Mouse (Mus musculus): ENCODE measurements at regions not wholly inside any gene's neighbourhood (a gene's known extent, or its start where the extent isn't known, plus 50 kb on each side); places are given as distances from the start of the nearest gene placed in this dataset.
A peak's percentile ranks its signal among the peaks of the same experiment; 100 is the strongest.

DNA sequence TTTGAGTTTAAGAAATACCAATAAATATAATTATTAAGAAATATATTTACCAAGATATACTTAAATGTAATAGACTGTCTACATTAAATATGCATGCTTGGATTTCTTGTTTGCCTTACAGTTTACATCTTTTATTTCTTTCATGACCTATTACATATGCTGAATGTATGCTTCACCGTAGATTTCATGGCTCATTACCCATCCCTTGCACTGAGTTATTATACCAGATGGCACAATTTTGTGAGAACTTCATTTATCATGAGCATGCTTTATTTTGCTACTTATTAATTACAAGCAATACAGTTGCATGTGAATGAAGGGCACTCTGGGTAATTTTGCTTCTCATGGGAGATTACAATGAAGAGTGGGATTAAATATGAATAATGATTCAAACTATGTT, 856.0 kb upstream of the Nectin3 start:
- Histone ChIP-seq H3K27me3 (ENCODE audit: insufficient read depth, low read length) (no peaks in the 10 kb centered on the region), H3K36me3 (ENCODE audit: insufficient read depth, low read length) (no peaks in the 10 kb centered on the region), H3K9me3 (ENCODE audit: low read length) (no peaks in the 10 kb centered on the region), H3K4me1 (ENCODE audit: insufficient read depth, low read length) (no peaks in the 10 kb centered on the region), H3K4me3 (ENCODE audit: low read length) (no peak overlapping the region), H3K9ac (replicated peaks; ENCODE audit: low read length) (no peak overlapping the region), H3K27ac (ENCODE audit: low read length) (no peak overlapping the region), H3K4me2 (replicated peaks; ENCODE audit: low read depth, low read length) (no peak overlapping the region)
- ATAC-seq (ENCODE audit: low FRiP score, low TSS enrichment): no peak
- WGBS: 54% methylated on average over 1 of the region's 1 CpGs

GRCm38 (mm10) chr16:47394398-47394797, 889.1 kb upstream of the Dppa4 start:
- H3K27ac ChIP-seq (ENCODE audit: low read length): no peak overlapping the region
- no peak overlapping the region for H3K4me3 ChIP-seq (ENCODE audit: low read length)
- no peaks in the 10 kb centered on the region for H3K4me1 ChIP-seq (ENCODE audit: insufficient read depth, low read length)
- 88% methylated on average over 1 of the region's 1 CpGs for WGBS
- no peak overlapping the region for H3K4me2 ChIP-seq (replicated peaks; ENCODE audit: low read depth, low read length)
- no peaks in the 10 kb centered on the region for H3K9me3 ChIP-seq (ENCODE audit: low read length)
- no peak for ATAC-seq (ENCODE audit: low FRiP score, low TSS enrichment)
- no peak overlapping the region for H3K9ac ChIP-seq (replicated peaks; ENCODE audit: low read length)
- no peaks in the 10 kb centered on the region for H3K36me3 ChIP-seq (ENCODE audit: insufficient read depth, low read length)
- H3K27me3 ChIP-seq (ENCODE audit: insufficient read depth, low read length): no peaks in the 10 kb centered on the region

DNA sequence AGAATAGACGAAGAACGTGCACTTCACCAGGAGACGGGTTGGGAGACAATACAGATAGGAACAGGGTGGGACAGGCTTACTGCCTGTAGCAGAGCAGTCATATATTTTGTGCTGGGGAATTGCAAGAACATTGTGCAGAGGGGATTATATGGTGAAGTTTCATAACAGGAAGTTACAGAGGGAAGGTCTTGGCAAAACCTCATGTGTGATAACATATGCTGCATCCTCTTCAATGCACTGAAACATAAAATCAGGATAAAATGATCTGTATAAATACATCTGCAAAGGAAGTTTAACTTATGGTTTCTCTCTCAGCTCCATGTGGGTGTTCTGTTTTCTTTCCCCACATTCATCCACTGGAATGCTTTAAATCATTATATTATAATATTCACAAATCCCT, 876.5 kb upstream of the Dppa4 start:
- H3K4me2 ChIP-seq (replicated peaks; ENCODE audit: low read depth, low read length): no peak overlapping the region
- 91% methylated on average over 3 of the region's 3 CpGs for WGBS
- H3K27ac ChIP-seq (ENCODE audit: low read length): no peak overlapping the region
- H3K9me3 ChIP-seq (ENCODE audit: low read length): no peaks in the 10 kb centered on the region
- no peaks in the 10 kb centered on the region for H3K36me3 ChIP-seq (ENCODE audit: insufficient read depth, low read length)
- ATAC-seq (ENCODE audit: low FRiP score, low TSS enrichment): no peak
- H3K4me3 ChIP-seq (ENCODE audit: low read length): no peak overlapping the region
- H3K4me1 ChIP-seq (ENCODE audit: insufficient read depth, low read length): no peaks in the 10 kb centered on the region
- no peak overlapping the region for H3K9ac ChIP-seq (replicated peaks; ENCODE audit: low read length)
- no peaks in the 10 kb centered on the region for H3K27me3 ChIP-seq (ENCODE audit: insufficient read depth, low read length)

GRCm38 (mm10) chr16:47418680-47419252, 864.8 kb upstream of the Dppa4 start:
- WGBS: 42% methylated on average over 3 of the region's 3 CpGs
- no peaks in the 10 kb centered on the region for H3K9me3 ChIP-seq (ENCODE audit: low read length)
- no peaks in the 10 kb centered on the region for H3K4me1 ChIP-seq (ENCODE audit: insufficient read depth, low read length)
- peak; percentile 87; the same call in 1 of the 2 replicates for ATAC-seq (ENCODE audit: low FRiP score, low TSS enrichment)
- no peak overlapping the region for H3K4me3 ChIP-seq (ENCODE audit: low read length)
- H3K9ac ChIP-seq (replicated peaks; ENCODE audit: low read length): no peak overlapping the region
- no peaks in the 10 kb centered on the region for H3K27me3 ChIP-seq (ENCODE audit: insufficient read depth, low read length)
- H3K27ac ChIP-seq (ENCODE audit: low read length): no peak overlapping the region
- no peak overlapping the region for H3K4me2 ChIP-seq (replicated peaks; ENCODE audit: low read depth, low read length)
- no peaks in the 10 kb centered on the region for H3K36me3 ChIP-seq (ENCODE audit: insufficient read depth, low read length)

- no peak overlapping the region for H3K4me3 ChIP-seq (ENCODE audit: low read length)
- WGBS: 88% methylated on average over 2 of the region's 2 CpGs
Observed at GRCm38 (mm10) chr16:47445083-47445482, 838.5 kb upstream of the Dppa4 start.

GRCm38 (mm10) chr16:47475441-47476081, 808.0 kb upstream of the Dppa4 start:
- Histone ChIP-seq H3K9me3 (ENCODE audit: low read length) (no peaks in the 10 kb centered on the region), H3K9ac (replicated peaks; ENCODE audit: low read length) (no peak overlapping the region), H3K4me3 (ENCODE audit: low read length) (no peak overlapping the region), H3K4me1 (ENCODE audit: insufficient read depth, low read length) (no peaks in the 10 kb centered on the region), H3K36me3 (ENCODE audit: insufficient read depth, low read length) (no peaks in the 10 kb centered on the region), H3K27ac (ENCODE audit: low read length) (no peak overlapping the region), H3K4me2 (replicated peaks; ENCODE audit: low read depth, low read length) (no peak overlapping the region), H3K27me3 (ENCODE audit: insufficient read depth, low read length) (no peaks in the 10 kb centered on the region)
- ATAC-seq (ENCODE audit: low FRiP score, low TSS enrichment): no peak
- 84% methylated on average over 9 of the region's 9 CpGs for WGBS

More at GRCm38 (mm10) chr16:47445083-47445482, 838.5 kb upstream of the Dppa4 start:
- no peak for ATAC-seq (ENCODE audit: low FRiP score, low TSS enrichment)
- Histone ChIP-seq H3K4me2 (replicated peaks; ENCODE audit: low read depth, low read length) (no peak overlapping the region), H3K9me3 (ENCODE audit: low read length) (no peaks in the 10 kb centered on the region), H3K36me3 (ENCODE audit: insufficient read depth, low read length) (no peaks in the 10 kb centered on the region), H3K9ac (replicated peaks; ENCODE audit: low read length) (no peak overlapping the region), H3K27ac (ENCODE audit: low read length) (no peak overlapping the region), H3K4me1 (ENCODE audit: insufficient read depth, low read length) (no peaks in the 10 kb centered on the region), H3K27me3 (ENCODE audit: insufficient read depth, low read length) (no peaks in the 10 kb centered on the region)

DNA sequence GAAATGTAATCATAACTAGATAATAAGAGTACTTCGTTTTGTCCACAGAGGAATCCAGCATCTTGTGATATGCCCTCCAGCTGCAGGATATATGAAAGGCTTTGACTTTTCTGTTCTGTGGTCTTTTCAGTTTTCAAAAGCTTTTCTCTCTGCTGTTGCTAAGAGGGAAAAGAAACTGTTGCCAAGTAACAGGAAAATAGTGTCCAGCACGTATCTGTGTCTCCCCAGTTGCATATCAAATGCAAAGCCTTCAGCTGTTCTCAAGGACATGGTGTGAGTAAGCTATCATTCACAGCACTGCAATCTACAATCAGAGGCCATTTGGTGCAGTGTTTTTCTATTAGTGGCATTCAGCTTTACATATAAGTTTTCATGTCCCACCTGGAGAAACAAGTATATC, 801.5 kb upstream of the Dppa4 start:
- H3K4me2 ChIP-seq (replicated peaks; ENCODE audit: low read depth, low read length): no peak overlapping the region
- H3K9me3 ChIP-seq (ENCODE audit: low read length): no peaks in the 10 kb centered on the region
- H3K9ac ChIP-seq (replicated peaks; ENCODE audit: low read length): no peak overlapping the region
- no peak overlapping the region for H3K4me3 ChIP-seq (ENCODE audit: low read length)
- H3K36me3 ChIP-seq (ENCODE audit: insufficient read depth, low read length): no peaks in the 10 kb centered on the region
- 69% methylated on average over 2 of the region's 2 CpGs for WGBS
- ATAC-seq (ENCODE audit: low FRiP score, low TSS enrichment): no peak
- H3K4me1 ChIP-seq (ENCODE audit: insufficient read depth, low read length): no peaks in the 10 kb centered on the region
- H3K27ac ChIP-seq (ENCODE audit: low read length): no peak overlapping the region
- H3K27me3 ChIP-seq (ENCODE audit: insufficient read depth, low read length): no peaks in the 10 kb centered on the region

DNA sequence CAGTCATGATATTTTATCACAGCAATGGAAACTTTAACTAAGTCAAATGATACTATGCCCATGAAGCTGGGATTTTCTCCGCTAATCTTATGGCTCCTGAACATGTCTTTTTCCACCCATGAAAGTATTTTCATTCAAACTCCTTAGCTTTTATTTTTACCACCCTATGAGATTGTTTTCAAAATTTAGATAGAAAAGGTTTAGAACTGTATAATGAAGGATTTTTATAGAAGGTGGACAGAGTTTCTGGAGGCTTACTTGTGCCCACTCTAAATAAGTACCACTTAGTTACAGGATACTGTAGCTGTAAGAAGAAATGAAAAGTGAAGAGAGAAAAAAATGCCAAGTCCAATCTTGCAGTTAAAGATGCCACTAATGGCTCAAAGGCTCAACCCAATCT, 795.0 kb upstream of the Dppa4 start:
- H3K4me1 ChIP-seq (ENCODE audit: insufficient read depth, low read length): no peaks in the 10 kb centered on the region
- H3K4me2 ChIP-seq (replicated peaks; ENCODE audit: low read depth, low read length): no peak overlapping the region
- H3K9me3 ChIP-seq (ENCODE audit: low read length): no peaks in the 10 kb centered on the region
- no peak for ATAC-seq (ENCODE audit: low FRiP score, low TSS enrichment)
- no peaks in the 10 kb centered on the region for H3K27me3 ChIP-seq (ENCODE audit: insufficient read depth, low read length)
- 98% methylated on average over 1 of the region's 1 CpGs for WGBS
- no peaks in the 10 kb centered on the region for H3K36me3 ChIP-seq (ENCODE audit: insufficient read depth, low read length)
- no peak overlapping the region for H3K4me3 ChIP-seq (ENCODE audit: low read length)
- H3K9ac ChIP-seq (replicated peaks; ENCODE audit: low read length): no peak overlapping the region
- H3K27ac ChIP-seq (ENCODE audit: low read length): no peak overlapping the region

DNA sequence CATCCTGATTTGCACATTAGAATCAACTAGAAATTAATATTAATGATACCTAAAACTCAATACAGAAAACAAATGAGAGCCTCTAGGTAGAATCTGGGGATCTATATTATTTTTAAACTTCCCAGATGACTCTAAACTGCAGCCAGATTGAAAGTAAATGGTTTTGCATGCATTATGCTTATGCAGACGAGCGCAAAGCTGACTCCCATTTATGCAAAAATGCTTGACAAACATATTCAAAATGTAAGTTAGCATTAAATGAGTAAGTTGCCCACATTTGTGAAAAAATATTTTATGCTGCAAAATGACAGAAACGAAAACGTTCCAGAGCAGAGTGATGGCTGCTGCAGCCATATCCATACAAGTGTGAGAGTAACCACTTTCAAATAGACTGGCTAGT, 757.7 kb upstream of the Dppa4 start:
- Histone ChIP-seq H3K4me2 (replicated peaks; ENCODE audit: low read depth, low read length) (no peak overlapping the region), H3K4me1 (ENCODE audit: insufficient read depth, low read length) (no peaks in the 10 kb centered on the region), H3K36me3 (ENCODE audit: insufficient read depth, low read length) (no peaks in the 10 kb centered on the region), H3K27me3 (ENCODE audit: insufficient read depth, low read length) (no peaks in the 10 kb centered on the region), H3K4me3 (ENCODE audit: low read length) (no peak overlapping the region), H3K9ac (replicated peaks; ENCODE audit: low read length) (no peak overlapping the region), H3K9me3 (ENCODE audit: low read length) (no peaks in the 10 kb centered on the region), H3K27ac (ENCODE audit: low read length) (no peak overlapping the region)
- WGBS: 93% methylated on average over 4 of the region's 4 CpGs
- no peak for ATAC-seq (ENCODE audit: low FRiP score, low TSS enrichment)

GRCm38 (mm10) chr16:47526613-47527012, 756.9 kb upstream of the Dppa4 start:
- Histone ChIP-seq H3K27me3 (ENCODE audit: insufficient read depth, low read length) (no peaks in the 10 kb centered on the region), H3K9ac (replicated peaks; ENCODE audit: low read length) (no peak overlapping the region), H3K4me3 (ENCODE audit: low read length) (no peak overlapping the region), H3K4me2 (replicated peaks; ENCODE audit: low read depth, low read length) (no peak overlapping the region), H3K27ac (ENCODE audit: low read length) (no peak overlapping the region), H3K9me3 (ENCODE audit: low read length) (no peaks in the 10 kb centered on the region), H3K36me3 (ENCODE audit: insufficient read depth, low read length) (no peaks in the 10 kb centered on the region), H3K4me1 (ENCODE audit: insufficient read depth, low read length) (no peaks in the 10 kb centered on the region)
- no peak for ATAC-seq (ENCODE audit: low FRiP score, low TSS enrichment)
- WGBS: 82% methylated on average over 3 of the region's 3 CpGs
